Mouse (Mus musculus) heart, postnatal 36 days (tissue): Measurements from ENCODE around the gene Mdm2. TPM values are rescaled to one million over a fixed set of nuclear protein-coding genes. Genes with fewer than 3 reads are reported as not detected.
"Not testable (repeated sequence)": the region's sequence is repeated elsewhere in the genome, so short reads cannot be mapped to it uniquely, and the experiment has no call there.

Experiments
- DNase-seq, 2 experiments: peaks; one replicate each; pipeline ENCODE4 v3.0.0; 2021 to 2022
- intact Hi-C: fragments of 180-260 bp; cut with DNase I; formaldehyde crosslinking; loops from one replicate; pipeline ENCODE4 v1.15.1; 2025
- total RNA-seq, 2 experiments: library from RNA; stranded (reverse); gene quantifications; 2 replicates each; pipeline ENCODE4 v1.2.3; 2021

Mdm2 gene
- total RNA-seq, 2 experiments from 2014 or later = 46.9 to 48.2 TPM

DNA sequence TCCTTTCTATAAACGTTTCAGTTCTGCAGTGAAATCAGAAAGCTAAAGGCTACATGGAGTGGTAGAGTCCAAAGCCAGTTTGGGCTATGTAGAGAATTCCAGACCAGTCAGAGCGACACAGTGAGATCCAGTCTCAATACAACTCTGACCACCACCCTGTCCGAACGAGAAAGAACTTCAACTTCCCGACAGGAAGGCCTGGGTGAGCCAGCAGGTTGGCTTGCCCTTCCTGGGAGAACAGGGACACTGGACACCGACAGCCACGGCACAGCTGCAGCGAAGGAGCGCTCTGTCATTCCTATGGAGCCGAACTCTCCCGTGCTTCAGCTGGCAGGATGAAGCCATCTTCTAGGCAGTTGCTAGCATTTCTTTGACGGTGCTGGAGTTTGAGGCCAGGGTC is 24.8 kb upstream of the Mdm2 start:
- intact Hi-C loops, DNase-seq: not testable (repeated sequence)

- DNase-seq, intact Hi-C loops: not testable (repeated sequence)
Measured at GRCm38 (mm10) chr10:117734104-117734852, 23.7 kb upstream of the Mdm2 start.

- intact Hi-C loops, DNase-seq: not testable (repeated sequence)
Measured at GRCm38 (mm10) chr10:117733626-117734025, 23.1 kb upstream of the Mdm2 start.

GRCm38 (mm10) chr10:117732962-117733592 is 22.5 kb upstream of the Mdm2 start:
- intact Hi-C loops = no loop called here
- no peak for DNase-seq

GRCm38 (mm10) chr10:117732184-117732583 is 21.6 kb upstream of the Mdm2 start:
- DNase-seq = no peak
- intact Hi-C loops = no loop called here

- peak; percentile 51 to 52 for DNase-seq
- intact Hi-C loops = loop anchor here (1.0 kb wide), 1 partner anchor 379 kb away; no protein-coding TSS in a partner anchor
Measured at GRCm38 (mm10) chr10:117731244-117732101, 20.9 kb upstream of the Mdm2 start.

- no peak for DNase-seq
- intact Hi-C loops = loop anchor here (1.0 kb wide), 1 partner anchor 380 kb away; no protein-coding TSS in a partner anchor
Measured at GRCm38 (mm10) chr10:117730637-117731203, 20.2 kb upstream of the Mdm2 start.

GRCm38 (mm10) chr10:117730140-117730539 is 19.6 kb upstream of the Mdm2 start:
- intact Hi-C loops = no loop called here
- no peak for DNase-seq

DNA sequence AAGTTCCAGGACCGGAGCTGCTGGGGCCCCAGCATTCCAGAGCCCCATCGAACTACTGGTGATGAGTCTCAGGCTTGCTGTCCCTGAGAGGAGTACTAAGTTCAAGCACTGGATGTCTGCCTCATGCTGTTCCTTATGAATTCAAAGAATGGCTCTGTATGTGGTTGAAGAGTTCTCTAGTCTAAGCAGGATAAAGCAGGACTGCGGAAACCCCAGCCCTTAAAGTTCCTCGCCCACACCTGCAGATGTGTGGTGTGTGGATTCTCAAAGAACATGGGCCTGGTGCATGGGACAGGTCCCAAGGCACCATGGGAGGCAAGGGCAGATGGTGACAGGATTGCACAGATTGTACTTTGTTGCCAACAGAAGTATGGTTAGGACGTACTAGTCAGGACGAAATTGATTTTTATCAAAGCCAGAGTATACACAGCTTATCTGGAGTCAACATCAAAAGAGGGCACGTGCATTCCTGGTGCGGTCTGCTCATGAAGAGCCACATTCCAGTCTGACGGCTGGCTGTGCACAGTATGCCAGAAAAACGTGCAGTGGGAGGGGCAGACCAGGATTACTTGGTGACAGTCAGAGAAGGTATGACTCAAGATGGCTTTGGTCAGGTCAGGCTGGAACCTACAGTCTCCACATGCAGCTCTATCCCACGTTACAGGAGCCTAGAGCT is 18.7 kb upstream of the Mdm2 start:
- intact Hi-C loops = no loop called here
- no peak for DNase-seq

GRCm38 (mm10) chr10:117728574-117728973 is 18.0 kb upstream of the Mdm2 start:
- intact Hi-C loops = no loop called here

DNA sequence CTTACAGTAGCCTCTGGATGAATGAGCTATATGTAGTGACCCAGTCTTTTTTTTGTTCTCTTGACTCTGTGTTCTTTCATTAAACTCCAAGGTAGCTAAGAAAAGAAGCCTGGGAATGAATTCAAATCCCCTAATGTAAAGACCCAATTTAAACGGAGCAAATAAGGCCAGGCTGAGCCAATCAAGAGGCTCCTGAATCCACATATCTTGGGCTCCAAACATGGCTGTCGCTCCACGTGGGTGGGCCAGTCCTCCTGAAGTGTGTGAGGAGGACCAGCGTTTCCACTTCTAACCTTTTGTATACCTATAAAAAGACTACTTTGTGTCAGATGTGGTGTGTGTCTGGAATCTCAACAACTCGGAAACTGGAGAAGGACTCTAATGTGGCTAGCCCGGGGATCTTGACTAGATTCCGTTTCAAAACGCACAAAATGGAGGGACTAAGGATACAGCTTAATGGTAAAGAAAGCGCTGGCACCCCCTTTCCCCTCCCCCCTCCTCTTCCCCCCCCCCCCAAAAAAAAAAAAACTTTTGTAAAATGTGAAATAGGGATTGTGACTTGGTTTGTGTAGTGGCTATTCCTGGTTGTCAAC is 17.1 kb upstream of the Mdm2 start:
- intact Hi-C loops = no loop called here
- no peak for DNase-seq

More at GRCm38 (mm10) chr10:117728574-117728973, 18.0 kb upstream of the Mdm2 start:
- no peak for DNase-seq

- no peak for DNase-seq
- intact Hi-C loops = no loop called here
Measured at GRCm38 (mm10) chr10:117726888-117727385, 16.4 kb upstream of the Mdm2 start.

- DNase-seq = no peak
- intact Hi-C loops = no loop called here
Measured at GRCm38 (mm10) chr10:117726350-117726749, 15.8 kb upstream of the Mdm2 start.

DNA sequence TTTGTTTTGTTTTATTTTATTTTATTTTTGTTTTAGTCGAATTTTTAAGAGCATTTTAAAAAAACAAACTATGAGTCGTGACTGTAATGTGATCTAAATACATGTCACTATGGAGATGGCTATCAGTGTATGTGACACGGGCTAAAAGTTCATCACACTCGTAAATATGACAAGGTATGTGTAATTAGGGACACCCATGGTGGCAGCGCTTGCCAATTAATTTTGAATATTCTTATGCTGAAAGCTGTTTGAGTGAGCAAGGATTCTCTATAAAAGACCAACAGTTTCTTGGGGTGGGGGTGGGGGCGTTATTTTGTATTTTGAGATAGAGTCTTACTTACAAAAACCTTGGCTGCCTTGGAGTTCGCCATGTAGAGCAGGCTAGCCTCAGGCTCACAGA is 15.1 kb upstream of the Mdm2 start:
- no peak for DNase-seq
- intact Hi-C loops = no loop called here

DNA sequence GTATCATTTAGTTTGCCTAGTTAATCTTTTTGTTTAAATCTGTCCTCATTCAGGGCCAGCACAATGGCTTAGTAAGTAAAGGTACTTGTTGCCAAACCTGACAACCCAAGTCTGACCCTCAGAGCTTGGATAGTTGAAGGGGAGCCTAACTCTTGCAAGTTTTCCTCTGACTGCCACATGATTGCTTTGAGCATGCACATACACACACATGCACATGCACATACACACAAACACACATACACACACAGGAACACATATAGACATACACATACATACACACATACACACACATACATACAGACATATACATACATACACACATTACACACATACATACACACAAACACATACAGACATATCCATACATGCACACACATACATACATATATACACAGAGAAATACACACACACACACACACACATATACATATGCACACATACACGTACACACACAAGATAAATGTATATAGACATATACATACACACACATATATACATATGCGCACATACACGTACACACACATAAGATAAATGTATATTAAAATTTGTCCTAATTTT is 14.3 kb upstream of the Mdm2 start:
- no peak for DNase-seq
- intact Hi-C loops = no loop called here

- no peak for DNase-seq
- intact Hi-C loops = no loop called here
Measured at GRCm38 (mm10) chr10:117724136-117724718, 13.7 kb upstream of the Mdm2 start.

GRCm38 (mm10) chr10:117718161-117719119 is 7.9 kb upstream of the Mdm2 start:
- intact Hi-C loops = no loop called here
- DNase-seq = peak; percentile 53 to 61

GRCm38 (mm10) chr10:117717583-117717982 is 7.0 kb upstream of the Mdm2 start:
- intact Hi-C loops = no loop called here
- peak; percentile 43 to 45 for DNase-seq
